Mouse (Mus musculus) testis, adult 2 months (tissue): Measurements from ENCODE around the gene Igf2bp1.

ENCODE experiments used
- CTCF ChIP-seq: fragments of 200-500 bp; IDR thresholded peaks from 2 replicates; pipeline ENCODE4 v1.5.1; 2012; ENCODE audit warnings: low read depth, mild to moderate bottlenecking, inconsistent platforms, low read length, moderate library complexity; ENCODE audit not compliant: control insufficient read depth, insufficient read depth, insufficient replicate concordance
- POLR2A ChIP-seq: fragments of 200-500 bp; IDR thresholded peaks from 2 replicates; pipeline ENCODE4 v1.6.1; 2012; ENCODE audit warnings: low read depth, mild to moderate bottlenecking, inconsistent platforms, low read length, moderate library complexity; ENCODE audit not compliant: control insufficient read depth

DNA sequence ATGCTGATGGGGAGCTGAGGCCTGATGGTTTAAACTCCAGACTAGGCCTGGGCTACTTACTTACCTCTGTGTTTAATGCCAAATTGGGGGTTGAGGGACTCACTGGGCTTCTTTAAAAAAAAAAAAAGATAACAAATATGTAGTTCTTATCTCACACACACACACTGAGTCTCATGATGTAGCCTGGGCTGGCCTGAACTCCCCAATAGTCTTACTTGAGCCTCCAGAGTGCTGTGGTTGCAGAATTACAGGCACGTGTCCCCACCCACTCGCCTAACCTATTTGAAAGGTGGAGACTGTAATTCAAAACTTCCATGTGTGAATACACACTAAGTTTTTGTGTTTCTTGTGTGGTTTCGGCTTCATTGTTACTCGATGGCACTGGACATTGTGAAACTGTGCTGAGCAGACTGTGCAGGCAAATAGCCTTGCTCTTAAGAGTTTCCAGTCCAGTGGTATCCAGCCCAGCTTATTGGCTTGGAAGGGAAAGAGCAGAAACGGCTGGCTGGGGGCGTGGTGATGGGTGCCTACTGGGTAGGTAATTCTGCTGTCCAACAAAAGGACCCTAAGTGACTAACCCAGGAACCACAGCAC is 17.8 kb downstream of the Igf2bp1 start:
- TF ChIP-seq CTCF: no peak
- TF ChIP-seq POLR2A: no peak
